Mouse (Mus musculus) liver, adult 2 months (tissue): ENCODE measurements at regions not wholly inside any gene's neighbourhood (a gene's known extent, or its start where the extent isn't known, plus 50 kb on each side); places are given as distances from the start of the nearest gene placed in this dataset.

ENCODE experiments used
- CTCF ChIP-seq: fragments of 200-500 bp; IDR thresholded peaks from 2 replicates; pipeline ENCODE4 v1.5.1; 2011; ENCODE audit warnings: low read depth, low read length, control low read depth
- POLR2A ChIP-seq: fragments of 200-500 bp; IDR thresholded peaks from 2 replicates; pipeline ENCODE4 v1.6.1; 2011; ENCODE audit warnings: low read length, control low read depth; ENCODE audit not compliant: insufficient read depth; ENCODE audit errors: extremely low read depth

DNA sequence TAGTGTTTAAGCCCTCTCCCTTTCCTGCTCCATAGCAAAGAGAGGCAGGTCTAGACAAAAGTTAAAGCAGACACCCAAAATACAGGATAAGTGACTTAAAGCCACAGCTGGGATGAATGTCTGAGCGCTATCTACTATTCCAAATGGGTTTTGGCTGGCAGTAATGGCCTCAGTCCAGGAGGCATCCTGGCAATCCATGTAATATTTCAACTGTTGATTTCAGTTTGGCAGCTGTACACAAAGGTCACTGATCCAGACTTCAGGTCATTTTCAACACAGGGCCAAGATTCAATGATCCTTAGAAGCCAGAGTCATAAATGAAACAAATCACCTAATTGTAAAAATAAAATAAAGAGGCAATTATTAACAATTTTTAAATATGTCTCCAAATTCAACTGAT lies 277.3 kb downstream of the Nsun3 start:
- no peak for TF ChIP-seq CTCF
- no peak for TF ChIP-seq POLR2A
